Comparison of ENCODE assay signal across 9 mouse cellular contexts in the genomic region with DNA sequence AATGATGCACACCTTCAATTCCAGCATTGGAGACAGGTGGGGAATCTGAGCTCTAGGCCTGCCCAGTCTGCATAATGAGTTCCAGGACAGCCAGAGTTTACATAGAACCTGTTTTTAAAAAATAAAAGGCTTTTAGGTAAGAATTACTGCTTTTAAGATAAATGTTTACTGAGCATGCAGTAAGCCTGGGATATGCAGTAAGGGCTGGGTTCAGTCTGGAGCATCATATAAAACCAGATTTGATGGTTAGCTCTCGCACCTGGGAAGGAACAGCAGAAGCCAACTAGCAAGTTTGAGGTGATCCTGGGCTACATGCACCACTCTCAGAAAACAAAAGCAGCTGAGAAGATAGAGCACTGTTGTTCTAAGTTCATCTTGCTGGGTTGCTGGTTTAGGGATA. TPM values are rescaled to one million over a fixed set of nuclear protein-coding genes. Genes with fewer than 3 reads are reported as not detected.
A peak's percentile ranks its signal among the peaks of the same experiment; 100 is the strongest.
DNase-seq lines count a peak whose midpoint lies in the region; ATAC-seq and TF ChIP-seq lines count a peak whose summit lies in the region.
"Had no signal": no experiment of that assay in that cellular context is flagged by ENCODE, and none has a peak within 500 bp of the region (broad histone marks: within the 10 kb centered on the region; RNA-seq: fewer than 3 reads in every experiment).

No protein-coding gene starts in this region.

- intact Hi-C loops in left cerebral cortex, postnatal 25 days (cut with DNase I): no loop called here

- no peak for TF ChIP-seq CTCF in lung, embryonic 14.5 days (IDR thresholded peaks at IDR 0.05; ENCODE audit: low read depth)

- H3K9ac ChIP-seq in forebrain, embryonic 11.5 days (ENCODE audit: low read length): no peak overlapping the region
- no peak overlapping the region for H3K9ac ChIP-seq in lung, embryonic 14.5 days
- no peak overlapping the region for H3K9ac ChIP-seq in hindbrain, embryonic 15.5 days
- H3K9ac ChIP-seq in neural tube, embryonic 14.5 days (replicated peaks; ENCODE audit: low read depth, low read length): no peak overlapping the region

- DNase-seq in forebrain, embryonic 10.5 days (ENCODE audit: extremely low spot score, low spot score): no peak
- no peak for DNase-seq in forebrain, embryonic 11.5 days (ENCODE audit: low spot score)
- DNase-seq in lung, embryonic 14.5 days: no peak
- no peak for DNase-seq in lung, adult 18-20 months
- no peak for DNase-seq in spleen, postnatal 10 days (ENCODE audit: low spot score in 2 of 2)
- DNase-seq in left cerebral cortex, postnatal 25 days (ENCODE audit: low spot score in 2 of 2): no peak

- H3K4me1 ChIP-seq in forebrain, embryonic 10.5 days: peaks cover 19% of the 10 kb centered on the region
- H3K4me1 ChIP-seq in forebrain, embryonic 11.5 days (replicated peaks; ENCODE audit: control insufficient read depth, insufficient read depth, low read length): peaks cover 6% of the 10 kb centered on the region; the same call in 1 of the 2 replicates
- no peaks in the 10 kb centered on the region; the same call in 1 of the 2 replicates for H3K4me1 ChIP-seq in lung, embryonic 14.5 days (ENCODE audit: insufficient read depth)
- H3K4me1 ChIP-seq in hindbrain, embryonic 15.5 days (replicated peaks): peaks cover 14% of the 10 kb centered on the region
- H3K4me1 ChIP-seq in neural tube, embryonic 14.5 days (ENCODE audit: control insufficient read depth, insufficient read depth, low read length): peaks cover 5% of the 10 kb centered on the region; the same call in 1 of the 2 replicates

- H3K27me3 ChIP-seq in forebrain, embryonic 10.5 days (ENCODE audit: poor library complexity, severe bottlenecking): no peaks in the 10 kb centered on the region
- H3K27me3 ChIP-seq in forebrain, embryonic 11.5 days (ENCODE audit: control insufficient read depth, insufficient read depth, low read length): no peaks in the 10 kb centered on the region
- no peaks in the 10 kb centered on the region for H3K27me3 ChIP-seq in lung, embryonic 14.5 days (ENCODE audit: insufficient read depth, low read length)
- H3K27me3 ChIP-seq in hindbrain, embryonic 15.5 days: no peaks in the 10 kb centered on the region
- no peaks in the 10 kb centered on the region for H3K27me3 ChIP-seq in neural tube, embryonic 14.5 days (ENCODE audit: control insufficient read depth, insufficient read depth, low read length)

- H3K27ac ChIP-seq in forebrain, embryonic 10.5 days: no peak overlapping the region
- no peak overlapping the region for H3K27ac ChIP-seq in forebrain, embryonic 11.5 days (ENCODE audit: low read depth, low read length)
- H3K27ac ChIP-seq in lung, embryonic 14.5 days (ENCODE audit: low read depth): no peak overlapping the region
- H3K27ac ChIP-seq in hindbrain, embryonic 15.5 days (replicated peaks): peak overlapping the region; percentile 57
- H3K27ac ChIP-seq in neural tube, embryonic 14.5 days (ENCODE audit: low read depth, low read length): no peak overlapping the region

- H3K9me3 ChIP-seq in forebrain, embryonic 10.5 days: no peaks in the 10 kb centered on the region
- H3K9me3 ChIP-seq in forebrain, embryonic 11.5 days (ENCODE audit: control insufficient read depth, low read length): no peaks in the 10 kb centered on the region
- no peaks in the 10 kb centered on the region for H3K9me3 ChIP-seq in lung, embryonic 14.5 days (ENCODE audit: low read depth, low read length)
- H3K9me3 ChIP-seq in hindbrain, embryonic 15.5 days: no peaks in the 10 kb centered on the region
- no peaks in the 10 kb centered on the region for H3K9me3 ChIP-seq in neural tube, embryonic 14.5 days (ENCODE audit: control insufficient read depth, low read length)

- H3K4me3 ChIP-seq in forebrain, embryonic 10.5 days: peak overlapping the region; percentile 65; the same call in 1 of the 2 replicates
- H3K4me3 ChIP-seq in forebrain, embryonic 11.5 days (ENCODE audit: low read depth, low read length): no peak overlapping the region
- peak overlapping the region; percentile 73; the same call in 1 of the 2 replicates for H3K4me3 ChIP-seq in lung, embryonic 14.5 days (ENCODE audit: low read depth, low read length)
- H3K4me3 ChIP-seq in hindbrain, embryonic 15.5 days: no peak overlapping the region
- H3K4me3 ChIP-seq in neural tube, embryonic 14.5 days (ENCODE audit: low read depth, low read length): 0 out of 2 replicates have a peak overlapping the region, but pooled peaks have one; percentile 60

- H3K4me2 ChIP-seq in forebrain, embryonic 11.5 days (ENCODE audit: low read depth, low read length, severe bottlenecking): no peak overlapping the region
- H3K4me2 ChIP-seq in lung, embryonic 14.5 days: no peak overlapping the region
- peak overlapping the region; percentile 75 for H3K4me2 ChIP-seq in hindbrain, embryonic 15.5 days
- H3K4me2 ChIP-seq in neural tube, embryonic 14.5 days (ENCODE audit: low read depth, low read length): peak overlapping the region; percentile 84; the same call in 1 of the 2 replicates

- peaks cover 68% of the 10 kb centered on the region for H3K36me3 ChIP-seq in forebrain, embryonic 10.5 days (replicated peaks)
- peaks cover 8% of the 10 kb centered on the region for H3K36me3 ChIP-seq in forebrain, embryonic 11.5 days (ENCODE audit: control insufficient read depth, insufficient read depth, low read length)
- peaks cover 62% of the 10 kb centered on the region for H3K36me3 ChIP-seq in lung, embryonic 14.5 days (ENCODE audit: insufficient read depth)
- peaks cover 56% of the 10 kb centered on the region for H3K36me3 ChIP-seq in hindbrain, embryonic 15.5 days
- peaks cover 30% of the 10 kb centered on the region for H3K36me3 ChIP-seq in neural tube, embryonic 14.5 days (ENCODE audit: control insufficient read depth, insufficient read depth, low read length)

- 95% methylated on average over 1 of the region's 1 CpGs for WGBS in forebrain, embryonic 10.5 days
- 93% methylated on average over 1 of the region's 1 CpGs for WGBS in forebrain, embryonic 11.5 days
- 88% methylated on average over 1 of the region's 1 CpGs for WGBS in lung, embryonic 14.5 days
- whole genome bisulfite sequencing in hindbrain, embryonic 15.5 days: 97% methylated on average over 1 of the region's 1 CpGs
- WGBS in neural tube, embryonic 14.5 days: 100% methylated on average over 1 of the region's 1 CpGs

- ATAC-seq in forebrain, embryonic 11.5 days (replicated peaks; ENCODE audit: low FRiP score): no peak
- no peak for ATAC-seq in lung, embryonic 14.5 days (ENCODE audit: insufficient read depth)
- ATAC-seq in hindbrain, embryonic 15.5 days (ENCODE audit: low FRiP score, low read depth): no peak
- ATAC-seq in neural tube, embryonic 14.5 days (ENCODE audit: low read depth): no peak

RNA-seq across cellular contexts. Expression of gene Mrpl24, which starts 0.8 kb away (rescaled TPM):
- 71.4 and 74.8 TPM in 2 replicates for polyA plus RNA-seq in forebrain, embryonic 10.5 days (2016; fragmentation: Nextera tagmentation; extraction: Ambion mirVana)
- polyA plus RNA-seq in forebrain, embryonic 11.5 days (2014; fragmentation: Nextera tagmentation; extraction: Ambion mirVana): 69.4 and 74.5 TPM in 2 replicates
- 64.8 and 65.5 TPM in 2 replicates for polyA plus RNA-seq in lung, embryonic 14.5 days (2014; fragmentation: Nextera tagmentation; extraction: Ambion mirVana)
- polyA plus RNA-seq in hindbrain, embryonic 15.5 days (2015; fragmentation: Nextera tagmentation; extraction: Ambion mirVana): 48.6 and 56.2 TPM in 2 replicates
- polyA plus RNA-seq in neural tube, embryonic 14.5 days (2014; fragmentation: Nextera tagmentation; extraction: Ambion mirVana): 53.5 and 58.9 TPM in 2 replicates
- 10 to 100 TPM; 51.4 to 57.7 TPM for total RNA-seq in left cerebral cortex, postnatal 25 days (2021)

RNA-seq across cellular contexts. Expression of gene Isg20l2, which starts 11.6 kb away (rescaled TPM):
- polyA plus RNA-seq in forebrain, embryonic 10.5 days (2016; fragmentation: Nextera tagmentation; extraction: Ambion mirVana): 87.7 and 88.3 TPM in 2 replicates
- 73.9 and 78.7 TPM in 2 replicates for polyA plus RNA-seq in forebrain, embryonic 11.5 days (2014; fragmentation: Nextera tagmentation; extraction: Ambion mirVana)
- polyA plus RNA-seq in lung, embryonic 14.5 days (2014; fragmentation: Nextera tagmentation; extraction: Ambion mirVana): 44.0 and 50.5 TPM in 2 replicates
- polyA plus RNA-seq in hindbrain, embryonic 15.5 days (2015; fragmentation: Nextera tagmentation; extraction: Ambion mirVana): 30.7 and 33.3 TPM in 2 replicates
- 16.1 and 23.1 TPM in 2 replicates for polyA plus RNA-seq in neural tube, embryonic 14.5 days (2014; fragmentation: Nextera tagmentation; extraction: Ambion mirVana)
- total RNA-seq in left cerebral cortex, postnatal 25 days (2021): 10 to 100 TPM; 12.8 to 16.0 TPM

RNA-seq across cellular contexts. Expression of gene Rrnad1, which starts 12.0 kb away (rescaled TPM):
- 19.1 and 22.8 TPM in 2 replicates for polyA plus RNA-seq in forebrain, embryonic 10.5 days (2016; fragmentation: Nextera tagmentation; extraction: Ambion mirVana)
- polyA plus RNA-seq in forebrain, embryonic 11.5 days (2014; fragmentation: Nextera tagmentation; extraction: Ambion mirVana): 22.2 and 23.2 TPM in 2 replicates
- 16.4 and 19.6 TPM in 2 replicates for polyA plus RNA-seq in lung, embryonic 14.5 days (2014; fragmentation: Nextera tagmentation; extraction: Ambion mirVana)
- polyA plus RNA-seq in hindbrain, embryonic 15.5 days (2015; fragmentation: Nextera tagmentation; extraction: Ambion mirVana): 20.1 and 20.3 TPM in 2 replicates
- 19.7 and 20.6 TPM in 2 replicates for polyA plus RNA-seq in neural tube, embryonic 14.5 days (2014; fragmentation: Nextera tagmentation; extraction: Ambion mirVana)
- 10 to 100 TPM; 19.5 to 21.8 TPM for total RNA-seq in left cerebral cortex, postnatal 25 days (2021)

RNA-seq across cellular contexts. Expression of gene Hdgf, which starts 12.4 kb away (rescaled TPM):
- polyA plus RNA-seq in forebrain, embryonic 10.5 days (2016; fragmentation: Nextera tagmentation; extraction: Ambion mirVana): 199 and 219 TPM in 2 replicates
- polyA plus RNA-seq in forebrain, embryonic 11.5 days (2014; fragmentation: Nextera tagmentation; extraction: Ambion mirVana): 325 and 329 TPM in 2 replicates
- 287 and 288 TPM in 2 replicates for polyA plus RNA-seq in lung, embryonic 14.5 days (2014; fragmentation: Nextera tagmentation; extraction: Ambion mirVana)
- polyA plus RNA-seq in hindbrain, embryonic 15.5 days (2015; fragmentation: Nextera tagmentation; extraction: Ambion mirVana): 170 and 183 TPM in 2 replicates
- 128 and 151 TPM in 2 replicates for polyA plus RNA-seq in neural tube, embryonic 14.5 days (2014; fragmentation: Nextera tagmentation; extraction: Ambion mirVana)
- total RNA-seq in left cerebral cortex, postnatal 25 days (2021): 100 to 1,000 TPM; 138 to 146 TPM

RNA-seq across cellular contexts. Expression of gene Crabp2, which starts 29.9 kb away (rescaled TPM):
- 834 and 866 TPM in 2 replicates for polyA plus RNA-seq in forebrain, embryonic 10.5 days (2016; fragmentation: Nextera tagmentation; extraction: Ambion mirVana)
- polyA plus RNA-seq in forebrain, embryonic 11.5 days (2014; fragmentation: Nextera tagmentation; extraction: Ambion mirVana): 409 and 417 TPM in 2 replicates
- polyA plus RNA-seq in lung, embryonic 14.5 days (2014; fragmentation: Nextera tagmentation; extraction: Ambion mirVana): 7.7 and 10.3 TPM in 2 replicates
- polyA plus RNA-seq in hindbrain, embryonic 15.5 days (2015; fragmentation: Nextera tagmentation; extraction: Ambion mirVana): 50.7 and 74.7 TPM in 2 replicates
- polyA plus RNA-seq in neural tube, embryonic 14.5 days (2014; fragmentation: Nextera tagmentation; extraction: Ambion mirVana): 45.5 and 103 TPM in 2 replicates
- 1 to 10 TPM; 3.9 to 5.7 TPM for total RNA-seq in left cerebral cortex, postnatal 25 days (2021)
- polyA plus RNA-seq: heart, adult 2 months had no signal

Comparison
In these comparisons a context has a peak if more than half of its experiments do, and no peak if none do; other contexts are left out.
1. H3K4me3 ChIP-seq: peak in forebrain, embryonic 10.5 days (single experiment), lung, embryonic 14.5 days (single experiment) and neural tube, embryonic 14.5 days (single experiment); none in forebrain, embryonic 11.5 days (single experiment) and hindbrain, embryonic 15.5 days (single experiment).
2. H3K4me2 ChIP-seq: peak in hindbrain, embryonic 15.5 days (single experiment) and neural tube, embryonic 14.5 days (single experiment); none in forebrain, embryonic 11.5 days (single experiment) and lung, embryonic 14.5 days (single experiment).